Mouse (Mus musculus) granulocyte monocyte progenitor cell, adult 5-6 weeks (primary cell): ENCODE data around the gene Scn3b. TPM values are rescaled to one million over a fixed set of nuclear protein-coding genes. Genes with fewer than 3 reads are reported as not detected.

Experiments used
- ATAC-seq: replicated peaks from 2 replicates; pipeline ENCODE4 v1.8.0; 2016; ENCODE audit warnings: mild to moderate bottlenecking, moderate TSS enrichment, inconsistent platforms; ENCODE audit not compliant: poor library complexity, severe bottlenecking
- total RNA-seq, 2 experiments: library from RNA; stranded (forward) in 1 of 2; stranded (reverse) in 1 of 2; fragments of 200-712, 200-1000 nt in 1 of 2; fragments of >200 nt in 1 of 2; fragmentation: Nextera tagmentation in 1 of 2; gene quantifications; 2 replicates each; pipeline ENCODE4 v1.2.3; 2014 to 2017

Scn3b gene
- total RNA-seq, 2 experiments from 2014 or later = not detected

GRCm38 (mm10) chr9:40268040-40268747 is 823 bp upstream of the Scn3b start:
- ATAC-seq = peak; percentile 53

- no peak for ATAC-seq
These were observed 292 bp upstream of the Scn3b start for GRCm38 (mm10) chr9:40268748-40269102.

- ATAC-seq = no peak
These were observed 863 bp downstream of the Scn3b start for GRCm38 (mm10) chr9:40269880-40270279.

GRCm38 (mm10) chr9:40271075-40271474 is 2.1 kb downstream of the Scn3b start:
- ATAC-seq = no peak

- no peak for ATAC-seq
These were observed 3.8 kb downstream of the Scn3b start for GRCm38 (mm10) chr9:40272822-40273221.

GRCm38 (mm10) chr9:40275904-40276303 is 6.9 kb downstream of the Scn3b start:
- ATAC-seq = no peak

GRCm38 (mm10) chr9:40277671-40278070 is 8.7 kb downstream of the Scn3b start:
- ATAC-seq = no peak

GRCm38 (mm10) chr9:40279438-40279837 is 10.4 kb downstream of the Scn3b start:
- no peak for ATAC-seq

- no peak for ATAC-seq
These were observed 14.0 kb downstream of the Scn3b start for GRCm38 (mm10) chr9:40282968-40283367.

GRCm38 (mm10) chr9:40292475-40292874 is 23.5 kb downstream of the Scn3b start:
- no peak for ATAC-seq

GRCm38 (mm10) chr9:40293286-40293685 is 24.3 kb downstream of the Scn3b start:
- ATAC-seq = no peak

- no peak for ATAC-seq
These were observed 24.7 kb downstream of the Scn3b start for GRCm38 (mm10) chr9:40293740-40294139.

GRCm38 (mm10) chr9:40294210-40294609 is 25.2 kb downstream of the Scn3b start:
- ATAC-seq = no peak

- no peak for ATAC-seq
These were observed 25.8 kb downstream of the Scn3b start for GRCm38 (mm10) chr9:40294866-40295265.

GRCm38 (mm10) chr9:40296251-40296650 is 27.2 kb downstream of the Scn3b start:
- ATAC-seq = no peak

- no peak for ATAC-seq
These were observed 29.0 kb downstream of the Scn3b start for GRCm38 (mm10) chr9:40297969-40298368.

- ATAC-seq = no peak
These were observed 30.3 kb downstream of the Scn3b start for GRCm38 (mm10) chr9:40299323-40299722.

GRCm38 (mm10) chr9:40300018-40300989 is 31.3 kb downstream of the Scn3b start:
- no peak for ATAC-seq

GRCm38 (mm10) chr9:40301475-40301874 is 32.5 kb downstream of the Scn3b start:
- no peak for ATAC-seq

- no peak for ATAC-seq
These were observed 33.4 kb downstream of the Scn3b start for GRCm38 (mm10) chr9:40302375-40302774.

GRCm38 (mm10) chr9:40304243-40304642 is 35.2 kb downstream of the Scn3b start:
- no peak for ATAC-seq
